Mouse (Mus musculus): ENCODE results near the gene Inmt.

- no peak for TF ChIP-seq CTCF (IDR thresholded peaks at IDR 0.05)
- no peak for TF ChIP-seq EP300 (IDR thresholded peaks at IDR 0.05)
These were observed 5.0 kb downstream of the Inmt start for GRCm38 (mm10) chr6:55169818-55170217.

All from lung, postnatal 0 days (tissue).